Mouse (Mus musculus) embryonic fibroblast, embryonic 13.5 days (primary cell): Measurements from ENCODE around the gene Lpcat4.

Experiments
- CTCF ChIP-seq: IDR thresholded peaks from 2 replicates; pipeline ENCODE4 v1.5.1; 2011; ENCODE audit warnings: mild to moderate bottlenecking, control low read depth, low read length, moderate library complexity, borderline replicate concordance; ENCODE audit not compliant: insufficient read depth
- POLR2A ChIP-seq: IDR thresholded peaks from 2 replicates; pipeline ENCODE4 v1.6.1; 2011; ENCODE audit warnings: low read depth, mild to moderate bottlenecking, control low read depth, low read length, moderate library complexity

DNA sequence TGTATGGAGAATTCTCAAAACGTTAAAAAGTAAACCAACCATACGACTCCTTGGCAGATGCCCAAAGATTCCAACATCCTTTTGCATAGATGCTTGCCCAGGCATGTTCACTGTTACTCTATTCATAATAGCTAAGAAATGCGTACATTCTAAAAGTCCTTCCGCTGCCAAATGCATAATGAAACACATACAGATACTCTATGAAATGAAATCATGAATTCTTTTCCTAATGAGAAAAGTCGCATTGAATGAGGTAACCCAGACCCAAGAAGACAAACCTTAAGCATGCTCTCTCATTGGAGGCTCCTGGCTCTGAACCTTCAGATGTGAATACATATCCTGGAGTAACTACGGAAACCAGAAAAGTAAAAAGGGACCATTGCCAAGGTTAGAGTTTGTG lies 36.2 kb upstream of the Lpcat4 start:
- TF ChIP-seq CTCF (no peak), POLR2A (no peak)
